Mouse (Mus musculus) hindbrain, embryonic 16.5 days (tissue): ENCODE data around the gene Pcgf5. TPM values are rescaled to one million over a fixed set of nuclear protein-coding genes. Genes with fewer than 3 reads are reported as not detected.
A peak's percentile ranks its signal among the peaks of the same experiment; 100 is the strongest.
"Not testable (repeated sequence)": the region's sequence is repeated elsewhere in the genome, so short reads cannot be mapped to it uniquely, and the experiment has no call there.

ENCODE experiments used
- ATAC-seq: fragments of 200-750 bp; cut with Nextera tagmentation; 2 replicates; pipeline ENCODE4 v1.8.0; 2017; ENCODE audit warnings: moderate TSS enrichment, moderate library complexity
- H3K27ac ChIP-seq: fragments of 300-500 bp; sonication (generic); 2 replicates; pipeline ENCODE4 v1.5.1; 2014; ENCODE audit warnings: low read depth, mild to moderate bottlenecking, control low read depth, low read length, moderate library complexity
- H3K27me3 ChIP-seq: fragments of 300-500 bp; sonication (generic); replicated peaks from 2 replicates; pipeline ENCODE4 v1.6.1; 2014; ENCODE audit warnings: low read length; ENCODE audit not compliant: control insufficient read depth, insufficient read depth
- H3K36me3 ChIP-seq: fragments of 300-500 bp; sonication (generic); 2 replicates; pipeline ENCODE4 v1.6.1; 2014; ENCODE audit warnings: mild to moderate bottlenecking, low read length, moderate library complexity, mixed read lengths; ENCODE audit not compliant: control insufficient read depth, insufficient read depth
- H3K4me1 ChIP-seq: fragments of 300-500 bp; sonication (generic); 2 replicates; pipeline ENCODE4 v1.6.1; 2014; ENCODE audit warnings: low read depth, low read length; ENCODE audit not compliant: control insufficient read depth, insufficient read depth
- H3K4me2 ChIP-seq: fragments of 300-500 bp; sonication (generic); 2 replicates; pipeline ENCODE4 v1.6.1; 2014; ENCODE audit warnings: mild to moderate bottlenecking, low read length, control low read depth, moderate library complexity
- H3K4me3 ChIP-seq: fragments of 300-500 bp; sonication (generic); 2 replicates; pipeline ENCODE4 v1.5.1; 2014; ENCODE audit warnings: mild to moderate bottlenecking, low read length, control low read depth, moderate library complexity
- H3K9ac ChIP-seq: fragments of 300-500 bp; sonication (generic); 2 replicates; pipeline ENCODE4 v1.6.1; 2014; ENCODE audit warnings: low read depth, mild to moderate bottlenecking, control low read depth, low read length, moderate library complexity
- H3K9me3 ChIP-seq: fragments of 300-500 bp; sonication (generic); 2 replicates; pipeline ENCODE4 v1.6.1; 2014; ENCODE audit warnings: mild to moderate bottlenecking, low read length, moderate library complexity; ENCODE audit not compliant: control insufficient read depth
- WGBS: fragments of 180-500 bp; shearing (Covaris S2); extraction: QIAGEN DNeasy Blood & Tissue Kit; methylation state at CpG from one replicate; pipeline ENCODE4 v1.1.7; 2014; 5-methylcytosine and 5-hydroxymethylcytosine counted together
- polyA plus RNA-seq: library from polyadenylated mRNA; unstranded; fragments of >200 nt; fragmentation: Nextera tagmentation; extraction: Ambion mirVana; gene quantifications from 2 replicates; pipeline ENCODE4 v1.2.1, GENCODE M21; 2015

Pcgf5 gene
- polyA plus RNA-seq, 1 experiment from 2014 or later: 7.2 TPM

DNA sequence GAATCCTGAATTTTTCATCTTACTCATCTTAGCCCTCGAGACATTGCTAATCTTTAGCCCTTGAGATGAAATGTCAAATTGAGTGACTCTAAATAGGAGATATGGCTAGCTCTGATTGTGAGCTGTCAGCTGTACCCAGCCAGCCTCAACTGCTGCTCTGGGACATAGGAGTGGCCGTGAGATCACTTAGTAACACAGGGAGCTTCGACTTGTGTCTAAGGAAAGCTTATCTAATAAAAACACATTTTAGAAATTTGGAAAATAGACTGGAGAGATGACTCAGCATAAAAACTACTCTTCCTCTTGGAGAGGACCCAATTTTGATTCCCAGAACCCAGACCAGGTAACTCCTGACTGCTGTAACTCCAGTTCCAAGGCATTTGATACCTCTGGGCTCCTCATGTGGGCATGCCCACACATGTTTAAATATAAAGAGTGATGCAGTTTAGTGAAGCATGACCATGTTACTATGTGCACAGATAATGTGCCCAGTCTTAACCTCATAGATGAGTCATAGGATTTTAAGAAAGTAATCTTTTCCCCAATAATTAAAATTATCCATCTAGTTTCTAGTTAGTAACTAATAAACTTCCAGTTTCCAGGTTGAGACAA is 103.0 kb downstream of the Pcgf5 start:
- Histone ChIP-seq H3K27me3 (no peaks in the 10 kb centered on the region), H3K9ac (no peak overlapping the region), H3K36me3 (no peaks in the 10 kb centered on the region), H3K4me3 (no peak overlapping the region), H3K9me3 (no peaks in the 10 kb centered on the region), H3K4me1 (no peaks in the 10 kb centered on the region), H3K4me2 (no peak overlapping the region), H3K27ac (no peak overlapping the region)
- 90% methylated on average over 3 of the region's 3 CpGs for WGBS
- ATAC-seq: no peak

- Histone ChIP-seq H3K9me3 (no peaks in the 10 kb centered on the region), H3K36me3 (no peaks in the 10 kb centered on the region), H3K4me2 (no peak overlapping the region), H3K4me1 (no peaks in the 10 kb centered on the region), H3K9ac (no peak overlapping the region), H3K27ac (no peak overlapping the region), H3K27me3 (no peaks in the 10 kb centered on the region), H3K4me3 (no peak overlapping the region)
- ATAC-seq: peak; percentile 48; the same call in 1 of the 2 replicates
- WGBS: 74% methylated on average over 5 of the region's 5 CpGs
Observed at GRCm38 (mm10) chr19:36451731-36452130, 103.6 kb downstream of the Pcgf5 start.

DNA sequence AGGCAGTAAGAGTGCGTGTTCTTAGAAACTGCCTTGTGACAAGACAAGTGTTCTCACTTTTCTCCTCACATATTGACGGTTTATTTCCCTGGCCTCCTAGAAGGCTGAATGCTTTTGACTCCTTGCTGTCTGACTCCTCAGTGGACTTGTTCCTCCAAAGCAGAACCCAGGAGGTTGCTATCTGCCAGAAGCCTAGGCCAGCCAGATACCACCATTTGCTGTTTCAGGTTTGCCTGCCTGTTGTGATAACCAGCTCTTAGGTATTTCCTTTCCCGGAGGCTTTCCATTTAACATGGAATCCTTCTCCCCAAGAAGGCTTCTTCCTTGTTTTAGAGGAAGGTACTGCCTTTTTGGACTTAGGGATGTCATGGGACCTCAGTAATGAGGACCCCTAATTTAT is 104.1 kb downstream of the Pcgf5 start:
- H3K9ac ChIP-seq, H3K9me3 ChIP-seq, ATAC-seq, H3K27ac ChIP-seq, H3K36me3 ChIP-seq, H3K27me3 ChIP-seq, H3K4me3 ChIP-seq, H3K4me1 ChIP-seq, H3K4me2 ChIP-seq: not testable (repeated sequence)
- WGBS: 79% methylated on average over 3 of the region's 3 CpGs

DNA sequence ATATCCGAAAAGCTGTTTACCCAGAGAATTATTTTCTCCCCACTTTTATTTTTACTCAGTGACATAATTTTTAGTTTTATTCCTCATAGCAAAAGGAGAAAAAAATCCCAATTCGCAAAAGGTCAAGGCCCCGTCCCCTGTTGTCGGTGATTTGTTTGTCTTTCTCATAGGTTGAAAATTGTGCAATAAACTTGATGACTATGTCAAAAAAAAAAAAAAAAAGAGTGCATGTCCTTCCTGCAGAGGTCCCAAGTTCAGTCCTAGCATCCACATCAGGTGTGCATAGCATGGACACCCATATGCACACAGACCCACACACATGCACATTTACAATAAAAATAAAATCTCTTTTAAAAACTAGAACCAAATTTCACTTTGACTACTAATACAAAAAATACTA is 105.3 kb downstream of the Pcgf5 start:
- Histone ChIP-seq H3K9me3 (no peaks in the 10 kb centered on the region), H3K27ac (no peak overlapping the region)
- 91% methylated on average over 4 of the region's 4 CpGs for WGBS

DNA sequence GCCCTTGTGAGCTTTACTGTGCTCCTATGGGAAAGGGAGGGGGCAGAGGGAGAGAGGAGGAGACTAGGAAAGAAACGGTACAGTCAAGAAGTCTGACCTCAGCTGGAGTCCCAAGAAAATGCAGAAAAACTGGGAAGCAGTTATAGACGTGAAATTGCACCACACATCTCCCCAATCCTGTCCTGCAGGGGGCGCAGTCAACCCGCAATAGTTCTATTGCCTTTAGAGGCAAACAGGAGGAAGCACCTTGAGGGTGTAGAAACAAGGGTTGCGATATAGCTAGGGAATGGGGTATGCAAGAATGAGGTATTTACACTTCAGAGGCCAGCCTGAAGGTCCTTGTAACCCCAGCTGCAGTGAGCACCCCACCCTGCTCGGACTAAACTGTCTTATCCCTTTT is 122.0 kb downstream of the Pcgf5 start:
- H3K36me3 ChIP-seq: no peaks in the 10 kb centered on the region
- ATAC-seq: peak; percentile 30; the same call in 1 of the 2 replicates

More for the DNA sequence above, 105.3 kb downstream of the Pcgf5 start:
- Histone ChIP-seq H3K27me3 (no peaks in the 10 kb centered on the region), H3K9ac (no peak overlapping the region), H3K4me2 (no peak overlapping the region), H3K4me3 (no peak overlapping the region), H3K36me3 (no peaks in the 10 kb centered on the region), H3K4me1 (no peaks in the 10 kb centered on the region)
- ATAC-seq: no peak

GRCm38 (mm10) chr19:36471325-36471724 is 123.2 kb downstream of the Pcgf5 start:
- H3K36me3 ChIP-seq: no peaks in the 10 kb centered on the region
- no peak overlapping the region for H3K4me2 ChIP-seq
- H3K9ac ChIP-seq: no peak overlapping the region
- H3K4me3 ChIP-seq: no peak overlapping the region
- H3K4me1 ChIP-seq: no peaks in the 10 kb centered on the region
- no peak overlapping the region for H3K27ac ChIP-seq
- no peaks in the 10 kb centered on the region for H3K9me3 ChIP-seq
- ATAC-seq: no peak
- WGBS: 88% methylated on average over 3 of the region's 3 CpGs
- H3K27me3 ChIP-seq: no peaks in the 10 kb centered on the region

More for the DNA sequence above, 122.0 kb downstream of the Pcgf5 start:
- H3K9ac ChIP-seq: no peak overlapping the region
- no peaks in the 10 kb centered on the region for H3K27me3 ChIP-seq
- WGBS: 22% methylated on average over 6 of the region's 6 CpGs
- no peaks in the 10 kb centered on the region for H3K4me1 ChIP-seq
- no peak overlapping the region for H3K4me3 ChIP-seq
- H3K4me2 ChIP-seq: no peak overlapping the region
- no peaks in the 10 kb centered on the region for H3K9me3 ChIP-seq
- no peak overlapping the region for H3K27ac ChIP-seq

DNA sequence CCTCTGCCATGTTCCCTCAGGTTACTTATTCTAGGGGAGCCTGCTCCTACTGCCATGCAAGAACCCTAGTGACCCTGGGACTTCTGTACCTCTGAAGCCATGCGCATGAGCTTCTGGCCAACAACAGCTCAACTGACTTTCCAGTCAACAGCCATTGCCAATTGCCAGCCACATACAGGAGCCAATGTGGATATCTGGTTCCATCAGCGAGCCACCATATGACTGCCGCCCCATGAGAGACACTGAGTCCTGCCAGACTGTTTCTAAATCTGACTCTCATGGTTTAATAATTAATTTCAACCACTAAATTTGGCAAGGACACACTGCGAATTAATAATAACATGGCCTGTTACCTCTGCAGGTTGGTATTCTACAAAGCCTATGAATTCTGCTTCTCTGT is 128.5 kb downstream of the Pcgf5 start:
- no peak for ATAC-seq
- 94% methylated on average over 4 of the region's 4 CpGs for WGBS
- Histone ChIP-seq H3K9ac (no peak overlapping the region), H3K36me3 (no peaks in the 10 kb centered on the region), H3K9me3 (no peaks in the 10 kb centered on the region), H3K27me3 (no peaks in the 10 kb centered on the region), H3K4me1 (no peaks in the 10 kb centered on the region), H3K4me3 (no peak overlapping the region), H3K4me2 (no peak overlapping the region), H3K27ac (no peak overlapping the region)

DNA sequence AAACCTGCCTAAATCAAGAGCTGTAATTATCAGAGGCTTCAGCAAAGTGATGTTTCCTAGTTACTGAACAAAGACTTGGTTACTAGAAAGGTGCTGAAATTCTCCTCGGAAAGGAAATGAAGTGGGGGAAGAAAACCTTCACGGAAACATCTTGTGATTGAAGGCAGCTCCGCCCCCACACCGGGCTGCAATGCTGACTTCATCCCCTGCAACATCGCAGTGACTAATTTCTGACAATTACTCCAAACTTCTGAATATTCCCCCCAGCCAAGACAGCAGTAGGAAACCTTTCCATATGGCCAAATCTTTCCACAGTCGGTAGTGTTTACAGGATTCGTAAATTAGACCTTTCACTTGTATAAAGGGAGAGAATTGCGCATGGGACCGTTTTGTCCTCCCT is 129.0 kb downstream of the Pcgf5 start:
- ATAC-seq: no peak
- no peak overlapping the region for H3K4me3 ChIP-seq
- H3K27me3 ChIP-seq: no peaks in the 10 kb centered on the region
- no peaks in the 10 kb centered on the region for H3K9me3 ChIP-seq
- no peak overlapping the region for H3K27ac ChIP-seq
- 55% methylated on average over 9 of the region's 9 CpGs for WGBS
- H3K4me2 ChIP-seq: no peak overlapping the region
- H3K9ac ChIP-seq: no peak overlapping the region; the same call in 1 of the 2 replicates
- no peaks in the 10 kb centered on the region for H3K36me3 ChIP-seq
- no peaks in the 10 kb centered on the region for H3K4me1 ChIP-seq

DNA sequence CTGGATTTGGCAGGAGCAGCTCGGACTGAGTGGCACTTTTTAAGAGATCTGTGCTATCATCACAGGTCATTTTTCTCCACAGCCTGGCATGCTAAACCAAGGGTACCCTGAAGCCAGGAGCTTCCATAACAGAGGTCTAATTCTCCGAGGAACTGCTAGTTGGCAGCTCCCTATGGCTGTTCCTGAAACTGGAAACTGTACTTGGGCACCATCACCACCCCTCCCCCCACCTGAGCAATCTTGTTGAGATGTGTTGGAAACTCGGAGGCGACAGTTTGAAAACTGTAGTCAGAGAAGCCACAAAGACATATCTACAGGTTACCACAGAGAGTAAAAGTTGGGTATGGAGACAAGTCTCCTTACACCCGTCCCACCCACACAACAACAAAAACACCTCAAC is 129.6 kb downstream of the Pcgf5 start:
- no peak overlapping the region for H3K4me2 ChIP-seq
- 70% methylated on average over 5 of the region's 5 CpGs for WGBS
- H3K9ac ChIP-seq: no peak overlapping the region
- H3K27ac ChIP-seq: no peak overlapping the region
- H3K27me3 ChIP-seq: no peaks in the 10 kb centered on the region
- no peak for ATAC-seq
- H3K4me1 ChIP-seq: no peaks in the 10 kb centered on the region
- no peaks in the 10 kb centered on the region for H3K36me3 ChIP-seq
- H3K4me3 ChIP-seq: no peak overlapping the region
- no peaks in the 10 kb centered on the region for H3K9me3 ChIP-seq

GRCm38 (mm10) chr19:36490911-36491310 is 142.8 kb downstream of the Pcgf5 start:
- 84% methylated on average over 6 of the region's 6 CpGs for WGBS
- no peak for ATAC-seq
- no peaks in the 10 kb centered on the region for H3K27me3 ChIP-seq
- no peak overlapping the region for H3K4me2 ChIP-seq
- no peaks in the 10 kb centered on the region for H3K9me3 ChIP-seq
- H3K4me3 ChIP-seq: no peak overlapping the region
- no peak overlapping the region for H3K27ac ChIP-seq
- H3K9ac ChIP-seq: no peak overlapping the region
- no peaks in the 10 kb centered on the region for H3K36me3 ChIP-seq
- H3K4me1 ChIP-seq: no peaks in the 10 kb centered on the region
